Mouse (Mus musculus) megakaryocyte, embryonic 14.5 days (primary cell): ENCODE data around the gene Surf1.

Experiments
- FLI1 ChIP-seq: IDR thresholded peaks from 2 replicates; pipeline ENCODE4 v1.6.1; 2012; ENCODE audit warnings: low read length, inconsistent platforms, mixed read lengths
- GATA1 ChIP-seq: IDR thresholded peaks from 3 replicates; pipeline ENCODE4 v1.6.1; 2012; ENCODE audit warnings: mixed read lengths, low read length, inconsistent platforms, borderline replicate concordance

DNA sequence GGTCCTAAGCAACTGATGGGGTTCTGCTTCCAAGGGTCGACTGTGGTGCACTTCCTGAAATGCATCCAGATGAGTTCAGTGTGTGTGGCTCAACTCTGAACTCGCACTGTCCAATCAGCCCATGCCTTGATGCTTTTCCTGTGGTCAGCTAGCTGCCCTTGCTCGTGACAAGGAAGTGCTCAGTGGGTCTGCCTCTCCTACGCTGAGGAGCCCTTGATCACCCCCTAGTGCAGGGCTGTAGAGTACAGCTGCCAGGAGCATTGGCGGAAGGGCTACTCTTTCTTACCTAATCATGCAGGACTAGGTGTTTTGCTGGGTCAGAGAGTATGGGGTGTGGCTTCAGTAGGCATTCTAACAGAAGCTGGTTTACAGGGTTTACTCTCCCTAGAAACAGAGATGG lies 25.2 kb upstream of the Surf1 start:
- TF ChIP-seq GATA1 = no peak
- TF ChIP-seq FLI1 = no peak
